Mouse (Mus musculus): ENCODE measurements around the gene Lce6a. TPM values are rescaled to one million over a fixed set of nuclear protein-coding genes. Genes with fewer than 3 reads are reported as not detected.

Gene Lce6a
- polyA plus RNA-seq, 1 experiment = 0.45 TPM

Other genes with a start within 250 kb of the Lce6a start
- gene Sprr2h, start 236.0 kb downstream of the Lce6a start, polyA plus RNA-seq (2012; rRNA removed) = not detected in 2 replicates
- not detected in 2 replicates for gene Sprr2i, start 213.7 kb downstream of the Lce6a start, polyA plus RNA-seq (2012; rRNA removed)
- gene Sprr2j-ps, start 203.6 kb downstream of the Lce6a start, polyA plus RNA-seq (2012; rRNA removed) = not detected in 2 replicates
- gene Gm9774, start 192.2 kb downstream of the Lce6a start, polyA plus RNA-seq (2012; rRNA removed) = 6.2 and 7.4 TPM in 2 replicates
- gene Sprr2k, start 189.1 kb downstream of the Lce6a start, polyA plus RNA-seq (2012; rRNA removed) = not detected in 2 replicates
- not detected in 2 replicates for gene Sprr1b, start 182.9 kb downstream of the Lce6a start, polyA plus RNA-seq (2012; rRNA removed)
- not detected in 2 replicates for gene Sprr3, start 162.9 kb downstream of the Lce6a start, polyA plus RNA-seq (2012; rRNA removed)
- 0.28 TPM in 1 of 2 replicates, not detected in the other for gene Sprr1a, start 135.8 kb downstream of the Lce6a start, polyA plus RNA-seq (2012; rRNA removed)
- not detected in 2 replicates for gene Sprr4, start 121.2 kb downstream of the Lce6a start, polyA plus RNA-seq (2012; rRNA removed)
- not detected in 2 replicates for gene 2310046K23Rik, start 87.1 kb downstream of the Lce6a start, polyA plus RNA-seq (2012; rRNA removed)
- not detected in 2 replicates for gene Ivl, start 47.9 kb downstream of the Lce6a start, polyA plus RNA-seq (2012; rRNA removed)
- gene Smcp, start 32.7 kb downstream of the Lce6a start, polyA plus RNA-seq (2012; rRNA removed) = 27.9 and 30.2 TPM in 2 replicates
- not detected in 2 replicates for gene 2210017I01Rik, start 14.2 kb downstream of the Lce6a start, polyA plus RNA-seq (2012; rRNA removed)
- gene Lce1a1, start 26.6 kb upstream of the Lce6a start, polyA plus RNA-seq (2012; rRNA removed) = not detected in 2 replicates
- not detected in 2 replicates for gene Lce1b, start 35.3 kb upstream of the Lce6a start, polyA plus RNA-seq (2012; rRNA removed)
- not detected in 2 replicates for gene Lce1a2, start 48.7 kb upstream of the Lce6a start, polyA plus RNA-seq (2012; rRNA removed)
- gene Lce1c, start 57.6 kb upstream of the Lce6a start, polyA plus RNA-seq (2012; rRNA removed) = not detected in 2 replicates
- not detected in 2 replicates for gene Lce1d, start 65.5 kb upstream of the Lce6a start, polyA plus RNA-seq (2012; rRNA removed)
- not detected in 2 replicates for gene Lce1e, start 87.4 kb upstream of the Lce6a start, polyA plus RNA-seq (2012; rRNA removed)
- gene Lce1f, start 98.7 kb upstream of the Lce6a start, polyA plus RNA-seq (2012; rRNA removed) = not detected in 2 replicates
- gene Gm38119, start 117.4 kb upstream of the Lce6a start, polyA plus RNA-seq (2012; rRNA removed) = not detected in 2 replicates
- gene Lce1g, start 130.7 kb upstream of the Lce6a start, polyA plus RNA-seq (2012; rRNA removed) = not detected in 2 replicates
- gene Lce1h, start 143.4 kb upstream of the Lce6a start, polyA plus RNA-seq (2012; rRNA removed) = not detected in 2 replicates
- gene Lce1i, start 157.2 kb upstream of the Lce6a start, polyA plus RNA-seq (2012; rRNA removed) = not detected in 2 replicates
- not detected in 2 replicates for gene Lce1j, start 168.9 kb upstream of the Lce6a start, polyA plus RNA-seq (2012; rRNA removed)
- not detected in 2 replicates for gene Lce1k, start 186.2 kb upstream of the Lce6a start, polyA plus RNA-seq (2012; rRNA removed)
- not detected in 2 replicates for gene Kprp, start 205.6 kb upstream of the Lce6a start, polyA plus RNA-seq (2012; rRNA removed)
- not detected in 2 replicates for gene Lce1l, start 229.6 kb upstream of the Lce6a start, polyA plus RNA-seq (2012; rRNA removed)
- not detected in 2 replicates for gene 2310050C09Rik, start 248.6 kb upstream of the Lce6a start, polyA plus RNA-seq (2012; rRNA removed)